Mouse (Mus musculus): ENCODE data around the gene Foxl2.
A peak's percentile ranks its signal among the peaks of the same experiment; 100 is the strongest.

Foxl2 gene

GRCm38 (mm10) chr9:98961591-98962477 lies 6.7 kb downstream of the Foxl2 start:
- DNase-seq (ENCODE audit: extremely low spot score, low spot score): peak; percentile 48

GRCm38 (mm10) chr9:98962478-98963142 lies 7.5 kb downstream of the Foxl2 start:
- no peak for DNase-seq (ENCODE audit: extremely low spot score, low spot score)

GRCm38 (mm10) chr9:98963661-98964060 lies 8.6 kb downstream of the Foxl2 start:
- peak; percentile 38 for DNase-seq (ENCODE audit: extremely low spot score, low spot score)

- peak; percentile 58 for DNase-seq (ENCODE audit: extremely low spot score, low spot score)
Measured at GRCm38 (mm10) chr9:98965084-98965483, 10.0 kb downstream of the Foxl2 start.

- peak; percentile 60 for DNase-seq (ENCODE audit: extremely low spot score, low spot score)
Measured at GRCm38 (mm10) chr9:98973101-98973521, 18.0 kb downstream of the Foxl2 start.

- peak; percentile 38 for DNase-seq (ENCODE audit: extremely low spot score, low spot score)
Measured at GRCm38 (mm10) chr9:98973561-98973960, 18.5 kb downstream of the Foxl2 start.

GRCm38 (mm10) chr9:98974898-98975297 lies 19.8 kb downstream of the Foxl2 start:
- no peak for DNase-seq (ENCODE audit: extremely low spot score, low spot score)

GRCm38 (mm10) chr9:98976081-98976480 lies 21.0 kb downstream of the Foxl2 start:
- no peak for DNase-seq (ENCODE audit: extremely low spot score, low spot score)

GRCm38 (mm10) chr9:98976520-98976919 lies 21.4 kb downstream of the Foxl2 start:
- no peak for DNase-seq (ENCODE audit: extremely low spot score, low spot score)

- DNase-seq (ENCODE audit: extremely low spot score, low spot score): peak; percentile 95
Measured at GRCm38 (mm10) chr9:98979431-98980416, 24.6 kb downstream of the Foxl2 start.

GRCm38 (mm10) chr9:98985800-98986475 lies 30.9 kb downstream of the Foxl2 start, which contains the start of gene Faim:
Gene Faim (plus strand): TSS chr9:98986373.
- peak; percentile 100 for DNase-seq (ENCODE audit: extremely low spot score, low spot score)

GRCm38 (mm10) chr9:98986476-98987096 lies 31.5 kb downstream of the Foxl2 start:
- DNase-seq (ENCODE audit: extremely low spot score, low spot score): no peak

GRCm38 (mm10) chr9:98987131-98987530 lies 32.0 kb downstream of the Foxl2 start:
- DNase-seq (ENCODE audit: extremely low spot score, low spot score): no peak

GRCm38 (mm10) chr9:98994103-98994502 lies 39.0 kb downstream of the Foxl2 start:
- DNase-seq (ENCODE audit: extremely low spot score, low spot score): no peak

- no peak for DNase-seq (ENCODE audit: extremely low spot score, low spot score)
Measured at GRCm38 (mm10) chr9:98999881-99000339, 44.8 kb downstream of the Foxl2 start.

GRCm38 (mm10) chr9:99001326-99001725 lies 46.2 kb downstream of the Foxl2 start:
- DNase-seq (ENCODE audit: extremely low spot score, low spot score): no peak
